Mouse (Mus musculus): Measurements from ENCODE around the gene Atp6v0e2. TPM values are rescaled to one million over a fixed set of nuclear protein-coding genes. Genes with fewer than 3 reads are reported as not detected.

Atp6v0e2 gene
- total and polyA plus RNA-seq, 2 experiments from 2014 or later, result 325 to 414 TPM

DNA sequence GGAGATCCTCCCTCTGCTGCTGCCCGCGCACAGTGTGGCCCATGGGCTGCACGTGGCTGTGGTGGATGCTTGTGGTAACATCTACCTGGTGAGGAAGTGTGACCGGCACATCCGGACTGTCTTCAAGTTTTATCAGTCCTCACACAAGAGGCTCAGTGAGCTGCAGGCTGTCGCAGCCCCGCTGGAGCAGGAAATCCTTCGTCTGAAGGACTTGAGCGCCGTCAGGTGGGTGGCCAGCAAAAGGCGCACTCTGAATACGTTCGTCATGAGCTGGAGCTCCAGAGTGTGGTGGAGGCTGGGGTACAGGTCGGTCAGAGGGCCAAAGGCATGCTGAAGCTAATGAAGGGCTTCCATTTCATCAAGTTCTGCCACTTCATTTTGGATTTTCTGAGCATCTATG lies 8.2 kb upstream of the Atp6v0e2 start:
- WGBS, result 72% methylated on average over 14 of the region's 14 CpGs
- peaks cover 25% of the 10 kb centered on the region for H3K36me3 ChIP-seq (ENCODE audit: insufficient read depth)
- no peak for DNase-seq

DNA sequence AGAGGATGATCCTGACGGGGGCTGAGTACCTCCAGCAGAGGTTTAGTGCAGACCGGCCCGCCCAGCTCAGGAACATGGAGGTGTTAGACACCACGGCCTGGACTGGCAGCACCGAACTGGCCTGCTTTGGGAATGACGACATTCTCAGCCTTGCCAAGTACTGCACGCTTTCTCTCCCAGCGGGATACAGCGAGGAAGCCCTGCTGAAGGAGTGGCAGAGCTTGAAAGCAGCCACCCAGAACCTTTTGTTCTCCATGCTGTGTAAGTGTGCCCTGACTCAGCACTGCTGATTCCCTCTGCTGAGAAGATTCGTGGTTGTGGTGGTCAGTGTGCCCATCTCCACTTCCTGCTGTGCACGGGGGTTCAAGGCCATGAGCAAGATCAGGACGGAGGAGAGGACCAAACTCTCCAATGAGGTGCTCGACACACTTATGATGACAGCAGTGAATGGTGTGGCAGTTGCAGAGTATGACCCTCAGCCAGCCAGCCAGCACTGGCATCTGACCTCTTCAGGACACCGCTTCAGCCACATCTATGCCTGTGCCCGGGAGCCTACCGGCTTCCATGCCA lies 7.5 kb upstream of the Atp6v0e2 start:
- Histone ChIP-seq H3K27me3 (ENCODE audit: insufficient read depth, low read length) (no peaks in the 10 kb centered on the region), H3K4me1 (ENCODE audit: insufficient read depth) (no peaks in the 10 kb centered on the region), H3K4me2 (ENCODE audit: low read depth) (no peak overlapping the region), H3K36me3 (ENCODE audit: insufficient read depth) (peaks cover 25% of the 10 kb centered on the region), H3K9me3 (ENCODE audit: low read length) (no peaks in the 10 kb centered on the region), H3K4me3 (ENCODE audit: low read depth, low read length) (no peak overlapping the region), H3K27ac (ENCODE audit: low read depth, low read length) (no peak overlapping the region), H3K9ac (no peak overlapping the region)
- ATAC-seq, result no peak
- no peak for TF ChIP-seq CTCF (IDR thresholded peaks at IDR 0.05; ENCODE audit: low read depth)
- WGBS, result 84% methylated on average over 16 of the region's 16 CpGs
- DNase-seq, result no peak

More for the DNA sequence above, 8.2 kb upstream of the Atp6v0e2 start:
- no peak overlapping the region for H3K4me2 ChIP-seq (ENCODE audit: low read depth)
- no peak overlapping the region for H3K27ac ChIP-seq (ENCODE audit: low read depth, low read length)
- H3K27me3 ChIP-seq (ENCODE audit: insufficient read depth, low read length), result no peaks in the 10 kb centered on the region
- no peaks in the 10 kb centered on the region for H3K4me1 ChIP-seq (ENCODE audit: insufficient read depth)
- no peaks in the 10 kb centered on the region for H3K9me3 ChIP-seq (ENCODE audit: low read length)
- TF ChIP-seq CTCF (IDR thresholded peaks at IDR 0.05; ENCODE audit: low read depth), result 0 out of 2 replicates have a peak, but pooled peaks have one; percentile 16
- no peak overlapping the region for H3K9ac ChIP-seq
- ATAC-seq, result no peak
- no peak overlapping the region for H3K4me3 ChIP-seq (ENCODE audit: low read depth, low read length)

DNA sequence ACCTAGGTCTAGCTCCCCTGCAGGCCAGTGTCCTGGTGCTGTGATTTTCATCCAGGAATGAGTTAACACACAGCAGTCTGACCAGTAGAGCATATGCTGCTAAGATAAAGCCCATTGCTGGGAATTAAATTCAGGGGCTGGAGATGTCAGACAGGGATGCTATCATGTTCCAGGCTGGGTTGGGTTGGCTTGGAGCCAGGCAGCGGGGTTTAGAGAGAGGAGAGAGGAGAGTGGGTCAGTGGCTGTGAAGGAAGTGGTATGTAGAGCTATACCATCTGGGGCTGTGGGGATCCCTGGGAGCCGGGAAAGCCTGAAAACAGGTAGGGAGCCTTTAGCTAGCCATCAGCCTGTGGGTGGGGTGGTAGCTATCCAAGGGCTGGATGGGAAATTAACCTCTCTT lies 6.6 kb upstream of the Atp6v0e2 start:
- Histone ChIP-seq H3K9me3 (ENCODE audit: low read length) (no peaks in the 10 kb centered on the region), H3K36me3 (ENCODE audit: insufficient read depth) (peaks cover 25% of the 10 kb centered on the region), H3K27ac (ENCODE audit: low read depth, low read length) (no peak overlapping the region), H3K4me2 (ENCODE audit: low read depth) (no peak overlapping the region), H3K27me3 (ENCODE audit: insufficient read depth, low read length) (no peaks in the 10 kb centered on the region), H3K9ac (no peak overlapping the region), H3K4me1 (ENCODE audit: insufficient read depth) (no peaks in the 10 kb centered on the region), H3K4me3 (ENCODE audit: low read depth, low read length) (no peak overlapping the region)
- ATAC-seq, result no peak
- WGBS, result 74% methylated on average over 2 of the region's 2 CpGs
- no peak for DNase-seq
- no peak for TF ChIP-seq CTCF (IDR thresholded peaks at IDR 0.05; ENCODE audit: low read depth)

DNA sequence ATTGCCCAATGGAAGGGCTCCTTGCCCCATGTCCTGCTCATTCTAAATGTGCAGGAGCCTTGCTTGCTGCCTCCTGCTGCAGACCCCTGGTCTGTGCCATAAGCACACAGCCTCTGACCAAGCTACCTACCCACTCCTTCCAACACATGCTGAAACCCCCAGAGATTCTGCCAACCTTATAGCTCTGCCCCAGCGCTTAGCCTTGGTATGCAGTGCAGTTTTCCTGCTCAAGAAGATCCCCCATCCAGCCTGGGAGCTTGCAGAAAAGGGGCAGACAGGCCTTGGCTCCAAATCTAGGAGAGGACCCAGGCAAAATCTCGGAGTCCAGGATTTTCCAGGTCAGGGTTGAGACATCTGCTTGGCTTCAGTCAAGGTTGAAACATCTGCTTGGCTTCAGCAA lies 3.9 kb upstream of the Atp6v0e2 start:
- no peak overlapping the region for H3K4me3 ChIP-seq (ENCODE audit: low read depth, low read length)
- 81% methylated on average over 2 of the region's 2 CpGs for WGBS
- no peak for TF ChIP-seq CTCF (IDR thresholded peaks at IDR 0.05; ENCODE audit: low read depth)
- no peaks in the 10 kb centered on the region for H3K9me3 ChIP-seq (ENCODE audit: low read length)
- no peak overlapping the region for H3K4me2 ChIP-seq (ENCODE audit: low read depth)
- peaks cover 13% of the 10 kb centered on the region for H3K4me1 ChIP-seq (ENCODE audit: insufficient read depth)
- no peak for ATAC-seq
- H3K9ac ChIP-seq, result no peak overlapping the region
- DNase-seq, result no peak
- H3K27ac ChIP-seq (ENCODE audit: low read depth, low read length), result no peak overlapping the region
- peaks cover 25% of the 10 kb centered on the region for H3K36me3 ChIP-seq (ENCODE audit: insufficient read depth)
- no peaks in the 10 kb centered on the region for H3K27me3 ChIP-seq (ENCODE audit: insufficient read depth, low read length)

DNA sequence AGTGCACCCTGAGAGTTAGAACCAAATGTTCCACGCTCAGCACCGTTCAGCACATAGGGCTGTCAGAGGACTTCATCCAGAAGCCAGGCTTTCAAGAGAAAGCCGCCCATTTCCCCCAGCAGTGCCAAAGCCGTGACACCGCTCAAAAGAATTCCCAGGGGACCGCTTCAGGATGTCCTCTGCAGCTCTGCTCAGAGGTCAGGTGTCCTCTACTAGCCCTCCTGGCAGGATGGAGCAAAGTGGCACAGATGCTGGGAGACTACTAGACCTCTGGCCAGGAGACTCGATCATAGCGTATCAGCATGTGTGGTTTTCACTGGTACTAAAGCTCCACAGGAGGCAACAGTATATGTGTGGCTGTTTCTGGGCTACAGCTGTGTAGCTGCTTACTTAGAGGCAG lies 2.5 kb upstream of the Atp6v0e2 start:
- 89% methylated on average over 8 of the region's 8 CpGs for WGBS
- Histone ChIP-seq H3K9ac (no peak overlapping the region), H3K36me3 (ENCODE audit: insufficient read depth) (peaks cover 20% of the 10 kb centered on the region), H3K27ac (ENCODE audit: low read depth, low read length) (no peak overlapping the region), H3K27me3 (ENCODE audit: insufficient read depth, low read length) (no peaks in the 10 kb centered on the region), H3K9me3 (ENCODE audit: low read length) (no peaks in the 10 kb centered on the region), H3K4me3 (ENCODE audit: low read depth, low read length) (no peak overlapping the region), H3K4me2 (ENCODE audit: low read depth) (no peak overlapping the region), H3K4me1 (ENCODE audit: insufficient read depth) (peaks cover 20% of the 10 kb centered on the region)
- ATAC-seq (no peak), DNase-seq (no peak)
- no peak for TF ChIP-seq CTCF (IDR thresholded peaks at IDR 0.05; ENCODE audit: low read depth)

DNA sequence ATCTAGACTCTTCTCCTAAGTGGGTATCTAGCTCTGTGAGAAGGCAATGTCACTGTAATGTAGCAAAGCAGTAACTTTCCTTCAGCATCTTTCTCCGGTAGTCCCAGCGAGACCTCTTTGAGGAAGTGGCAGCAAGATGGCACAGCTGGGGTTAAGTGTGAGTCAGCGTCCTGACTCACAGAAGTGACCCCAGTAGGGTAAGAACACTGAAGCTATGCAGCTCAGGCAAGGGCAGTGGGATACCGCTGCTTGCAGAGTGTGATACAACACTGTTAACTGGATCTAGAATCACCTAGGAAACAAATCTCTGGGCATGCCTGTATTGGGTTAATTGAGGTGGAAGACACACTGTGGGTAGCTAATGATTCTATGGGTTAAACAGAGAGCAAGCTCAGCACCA lies 1.3 kb upstream of the Atp6v0e2 start:
- no peak overlapping the region for H3K4me3 ChIP-seq (ENCODE audit: low read depth, low read length)
- no peak for ATAC-seq

DNA sequence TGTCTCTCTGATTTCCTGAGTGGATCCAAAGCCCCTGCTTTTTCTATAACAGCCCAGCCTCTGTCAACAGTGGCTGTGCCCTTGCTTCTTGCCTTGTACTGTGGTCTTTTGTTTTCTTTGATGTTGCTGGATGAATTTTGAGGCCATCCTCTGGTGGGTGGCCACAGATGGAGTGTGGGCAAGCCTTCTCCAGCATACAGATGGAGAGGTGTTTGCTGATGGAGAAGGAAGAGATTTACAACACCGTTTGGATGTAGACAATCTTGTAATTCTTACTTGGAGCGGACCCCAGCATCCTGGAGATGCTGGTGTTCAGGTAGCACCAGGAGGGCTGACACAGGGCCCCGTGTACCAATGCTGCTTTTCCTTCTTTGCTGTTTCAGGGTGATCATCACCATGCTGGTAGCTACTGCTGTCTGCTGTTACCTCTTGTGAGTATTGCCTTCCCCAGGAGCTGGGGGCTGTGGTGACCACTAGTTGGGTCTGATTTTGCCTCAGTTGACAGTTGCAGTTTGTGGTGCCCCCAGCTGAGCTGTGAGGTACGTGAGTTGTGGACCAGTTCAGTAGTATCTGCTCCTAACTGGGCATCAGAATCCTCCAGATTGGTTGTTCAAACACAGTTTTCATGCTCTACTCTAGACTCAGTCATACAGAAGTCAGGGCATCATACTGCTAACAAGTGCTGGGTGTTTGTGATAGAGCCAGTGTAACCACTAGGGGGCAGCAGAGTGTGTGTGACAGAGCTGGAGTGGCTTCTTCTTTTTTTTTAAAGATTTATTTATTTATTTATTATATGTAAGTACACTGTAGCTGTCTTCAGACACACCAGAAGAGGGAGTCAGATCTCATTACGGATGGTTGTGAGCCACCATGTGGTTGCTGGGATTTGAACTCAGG lies 1.7 kb downstream of the Atp6v0e2 start:
- ATAC-seq (peak; percentile 36), DNase-seq (peak; percentile 89)
- no peak overlapping the region for H3K27ac ChIP-seq (ENCODE audit: low read depth, low read length)
- peaks cover 31% of the 10 kb centered on the region for H3K36me3 ChIP-seq (ENCODE audit: insufficient read depth)
- H3K9ac ChIP-seq, result peak overlapping the region; percentile 97; the same call in 1 of the 2 replicates
- peak; percentile 86 for TF ChIP-seq CTCF (IDR thresholded peaks at IDR 0.05; ENCODE audit: low read depth)
- peaks cover 20% of the 10 kb centered on the region for H3K4me1 ChIP-seq (ENCODE audit: insufficient read depth)
- H3K4me2 ChIP-seq (ENCODE audit: low read depth), result peak overlapping the region; percentile 91
- peak overlapping the region; percentile 70; the same call in 1 of the 2 replicates for H3K4me3 ChIP-seq (ENCODE audit: low read depth, low read length)
- WGBS, result 67% methylated on average over 5 of the region's 5 CpGs
- no peaks in the 10 kb centered on the region for H3K9me3 ChIP-seq (ENCODE audit: low read length)
- no peaks in the 10 kb centered on the region for H3K27me3 ChIP-seq (ENCODE audit: insufficient read depth, low read length)

More for the DNA sequence above, 1.3 kb upstream of the Atp6v0e2 start:
- TF ChIP-seq CTCF (IDR thresholded peaks at IDR 0.05; ENCODE audit: low read depth), result no peak
- H3K27ac ChIP-seq (ENCODE audit: low read depth, low read length), result no peak overlapping the region
- WGBS, result 67% methylated on average over 4 of the region's 4 CpGs
- H3K4me1 ChIP-seq (ENCODE audit: insufficient read depth), result peaks cover 20% of the 10 kb centered on the region
- H3K36me3 ChIP-seq (ENCODE audit: insufficient read depth), result peaks cover 27% of the 10 kb centered on the region
- no peaks in the 10 kb centered on the region for H3K9me3 ChIP-seq (ENCODE audit: low read length)
- no peaks in the 10 kb centered on the region for H3K27me3 ChIP-seq (ENCODE audit: insufficient read depth, low read length)
- H3K4me2 ChIP-seq (ENCODE audit: low read depth), result no peak overlapping the region
- no peak for DNase-seq
- H3K9ac ChIP-seq, result no peak overlapping the region
